Mouse (Mus musculus): ENCODE data around the gene Inhba. TPM values are rescaled to one million over a fixed set of nuclear protein-coding genes. Genes with fewer than 3 reads are reported as not detected.

The Inhba gene
- 10 to 100 TPM; 16.7 to 20.4 TPM for total RNA-seq (2021)

GRCm38 (mm10) chr13:16011372-16012242 is at the start of gene Inhba:
TSS of gene Inhba (plus strand) at chr13:16011851.
- peak; percentile 52 to 65 for DNase-seq (ENCODE audit: low spot score in 2 of 2)
- intact Hi-C loops (cut with DNase I) = loop anchor here (5.0 to 10.0 kb wide), 3 partner anchors 656 to 1016 kb away; no protein-coding TSS in a partner anchor

- DNase-seq (ENCODE audit: low spot score in 2 of 2) = no peak
- intact Hi-C loops (cut with DNase I) = no loop called here
These were observed 35.1 kb upstream of the Inhba start for GRCm38 (mm10) chr13:15976584-15976983.

GRCm38 (mm10) chr13:15979551-15979950 is 32.1 kb upstream of the Inhba start:
- peak in 1 of 2 experiments; percentile 91 for DNase-seq (ENCODE audit: low spot score in 2 of 2)
- intact Hi-C loops (cut with DNase I) = no loop called here

- DNase-seq (ENCODE audit: low spot score in 2 of 2) = peak in 1 of 2 experiments; percentile 88
- intact Hi-C loops (cut with DNase I) = no loop called here
These were observed 29.6 kb upstream of the Inhba start for GRCm38 (mm10) chr13:15982041-15982440.

DNA sequence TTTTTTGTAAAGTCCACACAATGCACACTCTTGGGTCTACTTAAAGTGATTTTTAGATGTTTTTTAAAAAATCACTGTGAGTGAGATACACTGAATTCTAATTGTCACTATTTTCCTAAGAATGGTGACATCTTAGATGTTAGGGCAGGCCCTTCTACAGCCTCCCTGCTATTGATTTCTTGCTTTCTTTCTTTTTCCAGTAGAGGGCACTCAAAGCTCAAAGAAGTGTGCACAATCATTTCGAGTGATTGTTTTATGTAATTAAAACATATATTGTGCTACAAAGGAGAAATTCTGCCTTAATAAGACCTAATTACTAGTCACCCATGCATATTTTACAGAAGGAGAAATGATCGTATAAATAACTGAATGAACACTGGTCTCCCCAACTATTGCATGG is 25.9 kb upstream of the Inhba start:
- intact Hi-C loops (cut with DNase I) = loop anchor here (1.0 kb wide), 1 partner anchor 1447 kb away; no protein-coding TSS in a partner anchor
- peak in 1 of 2 experiments; percentile 21 for DNase-seq (ENCODE audit: low spot score in 2 of 2)

DNA sequence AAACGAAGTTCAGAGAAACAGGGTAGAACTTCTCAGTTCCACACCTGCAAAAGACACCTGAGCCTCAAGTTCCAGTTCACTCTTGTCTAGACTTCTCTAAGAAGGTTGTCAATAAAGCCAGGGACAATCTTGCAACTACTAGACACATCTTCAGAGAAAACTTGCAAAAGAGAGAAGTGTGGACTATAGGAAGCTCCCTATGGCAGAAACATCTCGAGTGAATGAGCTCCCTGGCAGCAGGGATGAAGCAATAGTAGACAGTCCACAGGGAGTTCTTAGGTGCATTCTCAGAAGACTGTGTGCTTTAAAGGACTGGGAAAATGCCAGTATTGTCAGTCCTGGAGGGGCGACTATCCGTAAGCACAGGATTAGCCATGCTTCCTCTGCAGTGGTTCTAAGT is 25.5 kb upstream of the Inhba start:
- no peak for DNase-seq (ENCODE audit: low spot score in 2 of 2)
- intact Hi-C loops (cut with DNase I) = loop anchor here (1.0 kb wide), 1 partner anchor 1446 kb away; no protein-coding TSS in a partner anchor

GRCm38 (mm10) chr13:15995314-15995713 is 16.3 kb upstream of the Inhba start:
- DNase-seq (ENCODE audit: low spot score in 2 of 2) = peak in 1 of 2 experiments; percentile 67
- intact Hi-C loops (cut with DNase I) = no loop called here

DNA sequence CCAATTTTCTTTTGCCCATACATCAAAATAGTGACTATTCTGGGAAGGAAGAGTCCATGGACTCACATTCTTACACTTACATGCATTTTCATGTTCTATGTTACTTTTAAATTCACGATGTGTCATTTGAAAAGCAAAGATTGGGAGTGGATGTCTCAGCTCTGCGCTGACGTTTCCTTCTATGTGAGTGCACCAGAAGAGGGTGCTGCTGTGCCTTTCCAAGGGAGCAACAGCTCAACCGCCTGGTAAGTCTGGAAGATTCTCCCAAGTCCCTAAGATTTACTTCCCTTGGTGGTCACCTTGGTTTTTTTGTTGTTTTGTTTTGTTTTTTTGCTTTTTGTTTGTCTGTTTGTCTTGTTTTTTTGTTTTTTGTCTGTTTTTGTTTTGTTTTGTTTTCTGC is 6.1 kb upstream of the Inhba start:
- intact Hi-C loops (cut with DNase I) = loop anchor here (5.0 kb wide), 3 partner anchors 757 to 1577 kb away; no protein-coding TSS in a partner anchor
- DNase-seq (ENCODE audit: low spot score in 2 of 2) = peak; percentile 70 to 78

- intact Hi-C loops (cut with DNase I) = loop anchor here (5.0 kb wide), 3 partner anchors 755 to 1575 kb away; no protein-coding TSS in a partner anchor
- DNase-seq (ENCODE audit: low spot score in 2 of 2) = peak in 1 of 2 experiments; percentile 41
These were observed 3.9 kb upstream of the Inhba start for GRCm38 (mm10) chr13:16007748-16008147.

DNA sequence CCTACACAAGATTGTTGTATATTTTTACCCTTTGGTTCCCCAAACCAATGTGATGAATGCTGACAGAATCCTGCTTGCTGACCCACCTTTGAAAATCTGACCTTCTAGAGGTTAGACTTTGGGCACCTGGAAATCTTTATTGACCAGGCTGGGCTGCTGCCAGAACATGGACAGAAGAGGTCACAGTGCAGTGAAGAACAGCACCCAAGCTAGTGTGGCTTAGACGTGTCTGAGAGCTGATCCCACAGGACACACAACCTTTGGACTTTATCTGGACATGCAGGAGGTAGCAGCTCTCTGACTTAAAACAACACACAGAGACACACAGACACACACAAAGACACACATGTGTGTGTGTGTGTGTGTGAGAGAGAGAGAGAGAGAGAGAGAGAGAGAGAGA is 3.3 kb upstream of the Inhba start:
- no peak for DNase-seq (ENCODE audit: low spot score in 2 of 2)
- intact Hi-C loops (cut with DNase I) = loop anchor here (5.0 kb wide), 3 partner anchors 754 to 1574 kb away; no protein-coding TSS in a partner anchor

DNA sequence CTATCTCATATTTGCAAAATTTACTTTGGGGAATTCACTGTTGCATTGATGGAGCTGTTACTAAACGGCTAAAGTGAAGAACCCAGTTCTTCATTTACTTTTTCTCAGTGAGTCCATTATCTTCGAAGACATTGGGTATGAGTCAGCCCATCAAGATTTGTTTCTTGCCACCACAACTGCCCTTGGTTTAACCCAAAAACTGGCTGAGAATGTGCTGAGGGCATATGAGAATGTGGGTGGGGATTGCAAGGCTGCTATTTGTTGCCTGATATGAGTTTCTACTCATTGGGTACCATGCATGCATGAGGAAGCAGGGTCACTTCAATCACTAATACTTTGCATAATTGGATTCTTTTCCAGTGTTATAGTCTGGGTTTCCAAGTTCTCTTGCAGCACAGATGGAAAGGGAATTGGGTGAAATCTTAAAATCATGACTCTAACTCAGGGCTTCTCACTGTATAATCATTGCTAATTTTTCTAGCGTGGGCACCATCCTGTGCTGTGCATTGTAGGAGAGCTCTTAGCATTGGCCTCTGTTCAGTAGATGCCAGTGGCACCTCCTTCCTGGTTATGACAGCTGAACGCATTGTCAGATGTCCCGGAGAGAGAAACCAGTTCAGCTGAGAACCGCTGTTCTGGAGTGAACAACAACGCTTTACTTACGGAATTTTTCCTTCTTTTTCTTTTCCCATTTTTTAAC is 1.7 kb upstream of the Inhba start:
- intact Hi-C loops (cut with DNase I) = loop anchor here (5.0 to 10.0 kb wide), 6 partner anchors 657 to 1572 kb away; no protein-coding TSS in a partner anchor
- peak in 1 of 2 experiments; percentile 63 for DNase-seq (ENCODE audit: low spot score in 2 of 2)

DNA sequence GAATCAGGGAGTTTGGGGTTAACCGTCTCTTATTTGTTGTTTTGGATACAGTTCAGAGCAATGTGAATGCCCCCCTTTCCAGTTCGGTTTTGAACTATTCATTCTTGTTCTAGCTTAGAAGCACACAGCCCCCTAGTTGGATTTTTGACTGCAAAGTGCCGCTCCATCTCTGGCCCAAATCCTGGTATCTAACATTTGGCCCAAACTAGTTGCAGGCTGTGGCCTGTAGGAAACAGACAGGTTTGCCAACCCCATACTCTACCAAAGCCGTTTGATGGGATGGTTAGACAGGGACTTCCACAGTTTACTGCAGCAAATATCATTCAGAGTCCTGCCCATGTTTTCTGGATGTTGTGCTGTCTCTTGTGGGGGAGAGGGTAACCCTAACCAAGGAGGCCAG is 1.1 kb upstream of the Inhba start:
- intact Hi-C loops (cut with DNase I) = loop anchor here (5.0 to 10.0 kb wide), 3 partner anchors 657 to 1017 kb away; no protein-coding TSS in a partner anchor
- no peak for DNase-seq (ENCODE audit: low spot score in 2 of 2)

GRCm38 (mm10) chr13:16012243-16012887 is 714 bp downstream of the Inhba start:
- peak; percentile 64 to 82 for DNase-seq (ENCODE audit: low spot score in 2 of 2)

GRCm38 (mm10) chr13:16014166-16014565 is 2.5 kb downstream of the Inhba start:
- intact Hi-C loops (cut with DNase I) = loop anchor here (5.0 to 10.0 kb wide), 3 partner anchors 653 to 1013 kb away; no protein-coding TSS in a partner anchor
- peak in 1 of 2 experiments; percentile 23 for DNase-seq (ENCODE audit: low spot score in 2 of 2)

More at GRCm38 (mm10) chr13:16012243-16012887, 714 bp downstream of the Inhba start:
- intact Hi-C loops (cut with DNase I) = loop anchor here (5.0 to 10.0 kb wide), 3 partner anchors 655 to 1015 kb away; no protein-coding TSS in a partner anchor

GRCm38 (mm10) chr13:16016506-16016905 is 4.9 kb downstream of the Inhba start:
- intact Hi-C loops (cut with DNase I) = loop anchor here (5.0 to 10.0 kb wide), 2 partner anchors 341 to 838 kb away; no protein-coding TSS in a partner anchor
- peak in 1 of 2 experiments; percentile 28 for DNase-seq (ENCODE audit: low spot score in 2 of 2)

GRCm38 (mm10) chr13:16017338-16017737 is 5.7 kb downstream of the Inhba start:
- intact Hi-C loops (cut with DNase I) = loop anchor here (5.0 to 10.0 kb wide), 2 partner anchors 340 to 837 kb away; no protein-coding TSS in a partner anchor
- DNase-seq (ENCODE audit: low spot score in 2 of 2) = no peak

GRCm38 (mm10) chr13:16017777-16018176 is 6.1 kb downstream of the Inhba start:
- intact Hi-C loops (cut with DNase I) = loop anchor here (5.0 to 10.0 kb wide), 2 partner anchors 340 to 837 kb away; no protein-coding TSS in a partner anchor

DNA sequence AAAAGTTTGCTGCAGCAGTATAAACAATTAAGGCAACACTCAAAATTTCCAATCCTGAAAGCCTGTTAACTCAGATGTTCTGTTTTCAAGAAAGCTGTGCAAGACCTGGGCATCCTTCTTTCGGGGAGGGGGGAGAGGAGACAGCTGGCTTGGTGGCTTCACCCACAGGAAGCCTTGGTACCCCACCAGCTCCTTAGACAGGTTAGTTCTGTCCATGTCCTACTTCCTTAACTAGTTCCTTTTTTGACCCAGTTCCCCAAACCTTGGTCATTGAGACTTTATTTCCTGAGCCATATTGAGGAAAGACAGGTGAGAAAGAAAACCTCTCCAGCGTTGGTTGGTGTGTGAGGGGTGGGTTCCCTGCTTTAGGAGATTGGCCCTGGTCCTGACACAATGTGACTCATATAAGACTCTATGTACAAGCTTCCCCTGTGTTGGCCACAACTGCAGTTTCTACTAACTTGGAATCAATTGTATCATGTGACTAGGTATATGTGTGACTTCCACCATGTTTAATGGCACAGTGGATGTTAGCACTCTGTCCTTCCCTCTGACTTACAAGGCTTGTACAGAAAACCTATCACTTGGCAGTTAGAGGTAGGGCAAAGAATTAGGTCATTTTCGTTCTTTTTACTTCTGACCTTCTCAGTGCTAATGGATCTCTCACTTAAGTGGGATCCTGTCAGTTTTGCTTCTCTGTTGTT is 7.3 kb downstream of the Inhba start:
- no peak for DNase-seq (ENCODE audit: low spot score in 2 of 2)
- intact Hi-C loops (cut with DNase I) = loop anchor here (5.0 to 10.0 kb wide), 2 partner anchors 338 to 836 kb away; no protein-coding TSS in a partner anchor

More at GRCm38 (mm10) chr13:16017777-16018176, 6.1 kb downstream of the Inhba start:
- no peak for DNase-seq (ENCODE audit: low spot score in 2 of 2)
